Mouse (Mus musculus) lung, postnatal 36 days (tissue): ENCODE results near the gene Tagln2.

Source experiments
- DNase-seq: peaks from one replicate; pipeline ENCODE4 v3.0.0; 2022; ENCODE audit warnings: mixed read lengths

Tagln2 gene

GRCm38 (mm10) chr1:172527431-172527830, 27.6 kb downstream of the Tagln2 start:
- no peak for DNase-seq

DNA sequence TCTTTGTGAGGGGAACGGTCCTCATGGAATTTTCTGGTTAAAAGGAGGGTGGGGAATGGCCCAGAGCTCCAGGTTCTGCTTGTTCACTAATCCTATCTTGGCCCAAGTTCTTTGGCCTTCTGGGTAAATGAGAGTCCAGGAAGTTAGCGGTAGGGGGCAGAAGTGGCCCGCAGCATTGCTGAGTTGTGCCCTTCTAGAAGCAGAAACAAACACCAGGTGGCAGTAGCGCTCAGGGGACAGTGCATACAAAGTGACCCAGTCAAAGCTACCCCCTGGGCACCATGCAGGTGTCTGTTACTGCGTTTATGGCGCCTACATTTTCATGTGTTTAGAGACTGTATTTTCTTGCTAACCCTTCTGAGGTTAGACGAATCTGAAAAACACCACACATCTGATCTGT, 28.9 kb downstream of the Tagln2 start:
- DNase-seq: peak; percentile 97

DNA sequence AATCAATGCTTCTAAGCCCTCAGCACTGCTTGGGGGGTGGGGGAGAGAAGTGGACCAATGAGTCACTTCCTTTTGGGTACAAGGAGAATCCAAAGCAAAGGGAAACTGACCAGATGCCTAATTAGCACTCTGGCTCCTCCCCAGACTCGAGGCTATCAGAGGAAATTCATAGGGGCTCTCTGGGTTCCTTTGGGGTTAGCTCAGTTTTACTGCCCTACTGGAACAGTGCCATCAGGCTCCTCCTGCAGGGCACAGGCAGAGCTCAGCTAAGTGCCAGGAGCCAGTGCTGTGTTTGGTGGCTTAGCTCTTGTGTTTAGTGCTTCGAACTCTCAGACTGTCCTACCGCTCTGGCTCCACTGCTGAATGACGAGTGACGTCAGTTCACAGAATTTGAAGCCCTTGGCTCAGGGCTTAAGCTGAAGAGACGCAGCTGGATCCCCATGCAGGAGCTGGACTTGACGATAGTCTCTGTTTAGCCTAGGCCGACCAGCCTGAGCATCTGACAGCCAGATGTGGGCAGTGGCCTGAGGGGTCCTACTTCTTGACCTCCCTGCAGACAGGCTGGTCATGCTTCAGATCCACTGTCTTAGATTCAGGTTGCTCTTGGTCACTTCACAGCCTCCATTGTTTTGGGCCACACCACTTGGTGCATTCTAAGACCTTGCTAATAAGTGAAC, 30.8 kb downstream of the Tagln2 start:
- DNase-seq: no peak

DNA sequence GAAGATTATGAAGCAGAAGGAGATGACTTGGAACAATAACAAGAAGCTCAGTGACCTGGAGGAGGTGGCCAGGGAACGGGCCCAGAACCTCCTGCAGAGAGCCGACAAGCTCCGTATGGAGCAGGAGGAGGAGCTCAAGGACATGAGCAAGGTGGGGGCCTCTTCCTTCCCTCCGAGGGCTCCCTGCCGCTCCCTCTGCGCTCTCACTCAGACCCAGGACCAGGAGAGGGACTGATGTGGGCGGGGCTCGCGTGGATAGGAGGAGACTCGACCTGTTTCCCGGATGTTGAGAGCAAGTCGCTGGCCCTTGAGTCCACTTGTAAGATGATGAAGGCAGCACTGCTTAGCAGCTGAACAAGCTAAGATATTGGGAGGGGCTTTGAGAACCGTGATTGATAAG, 32.7 kb downstream of the Tagln2 start:
- DNase-seq: peak; percentile 83

GRCm38 (mm10) chr1:172535116-172535515, 35.3 kb downstream of the Tagln2 start:
- no peak for DNase-seq

- no peak for DNase-seq
Observed at GRCm38 (mm10) chr1:172539827-172540226, 40.0 kb downstream of the Tagln2 start.

GRCm38 (mm10) chr1:172540283-172540820, 40.5 kb downstream of the Tagln2 start:
- DNase-seq: no peak

DNA sequence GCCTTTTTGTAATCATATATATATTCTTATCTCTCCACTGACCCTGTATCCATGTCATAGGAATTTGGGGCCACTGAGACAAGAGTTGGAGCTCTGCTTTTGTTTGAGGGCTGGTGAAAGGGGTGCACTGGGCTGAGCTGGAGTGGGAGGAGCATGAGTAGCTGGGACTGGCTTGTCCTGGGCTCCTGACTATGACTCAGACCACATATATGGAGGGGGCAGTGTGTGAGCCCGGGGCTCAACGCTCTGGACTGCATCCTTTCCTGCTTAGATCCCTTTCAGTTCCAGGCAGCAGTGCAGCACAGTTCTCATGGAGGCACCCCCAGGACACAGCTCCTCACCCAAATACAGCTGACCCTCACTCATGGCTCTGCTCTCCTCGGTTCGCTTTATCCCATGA, 46.2 kb downstream of the Tagln2 start:
- DNase-seq: no peak

DNA sequence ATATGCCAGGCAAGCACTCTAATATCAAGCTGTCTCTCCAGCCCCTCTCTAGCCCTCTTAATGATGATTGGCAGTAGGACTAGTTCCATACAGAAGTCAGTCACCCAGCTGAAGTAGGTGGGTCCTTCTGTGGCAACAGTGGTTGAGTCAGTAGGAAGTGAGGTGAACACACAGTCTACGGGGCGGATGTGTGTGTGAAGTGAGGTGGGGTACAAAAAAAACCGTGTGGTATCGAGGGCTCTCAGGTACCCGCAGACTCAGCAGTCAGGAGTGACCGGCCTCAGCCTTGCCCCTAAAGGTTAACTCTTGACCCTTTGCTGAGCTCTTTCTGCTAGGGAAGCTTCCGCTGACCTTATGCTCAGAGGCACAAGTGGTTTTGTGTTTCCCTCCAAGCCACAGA, 48.7 kb downstream of the Tagln2 start:
- DNase-seq: peak; percentile 62

DNA sequence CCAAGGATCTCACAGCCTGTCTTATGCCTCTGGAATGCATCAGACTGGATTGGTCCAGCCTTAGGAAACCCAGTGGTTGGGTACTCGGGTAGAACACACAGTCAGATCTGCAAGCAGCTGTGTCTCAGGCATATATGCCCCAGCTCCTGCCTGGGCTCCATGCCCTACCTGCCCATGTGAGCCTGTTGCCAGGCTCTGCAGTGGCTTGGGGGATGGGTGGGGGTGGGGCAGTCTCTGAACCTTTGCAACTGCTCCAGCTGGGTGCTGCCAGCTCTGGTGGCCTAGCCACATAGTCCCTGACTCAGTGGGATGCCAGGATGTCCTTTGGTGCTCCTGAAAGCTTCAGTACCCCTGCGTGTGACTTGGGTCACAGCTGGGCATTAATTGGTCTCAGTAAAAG, 49.5 kb downstream of the Tagln2 start:
- DNase-seq: no peak

GRCm38 (mm10) chr1:172549717-172550116, 49.9 kb downstream of the Tagln2 start:
- DNase-seq: peak; percentile 50

- DNase-seq: peak; percentile 85
Observed at GRCm38 (mm10) chr1:172550551-172550951, 50.7 kb downstream of the Tagln2 start.

DNA sequence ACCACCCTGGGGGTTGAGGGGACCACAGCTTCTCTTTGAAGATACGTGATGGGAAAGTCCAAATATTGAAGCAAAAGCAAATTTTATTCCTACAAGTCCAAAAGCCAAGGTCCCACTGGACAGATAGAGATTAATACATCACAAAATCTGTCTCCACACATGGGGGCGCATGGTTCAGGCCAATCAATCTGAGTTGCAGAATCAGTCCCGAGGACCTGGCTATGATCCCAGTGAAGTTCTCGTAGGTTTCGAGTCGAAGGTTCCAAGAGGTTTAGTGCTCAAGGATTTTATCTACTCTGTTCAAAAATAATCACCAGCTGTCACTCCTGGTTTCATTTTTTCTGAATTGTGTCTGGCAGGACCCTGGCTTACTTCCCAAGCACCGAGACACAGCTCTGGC, 51.2 kb downstream of the Tagln2 start:
- DNase-seq: no peak

- DNase-seq: peak; percentile 13
Observed at GRCm38 (mm10) chr1:172552623-172553022, 52.8 kb downstream of the Tagln2 start.

GRCm38 (mm10) chr1:172555638-172556037, 55.8 kb downstream of the Tagln2 start, which contains the start of gene Vsig8:
Gene Vsig8, plus strand, starts transcription at chr1:172555938.
- no peak for DNase-seq
